Comparison of ENCODE assay signal across 10 mouse cellular contexts in genomic region chr13:75798413-75799302, GRCm38 (mm10). TPM values are rescaled to one million over a fixed set of nuclear protein-coding genes. Genes with fewer than 3 reads are reported as not detected.
DNase-seq lines count a peak whose midpoint lies in the region; ATAC-seq and TF ChIP-seq lines count a peak whose summit lies in the region.
"Had no signal": no experiment of that assay in that cellular context is flagged by ENCODE, and none has a peak within 500 bp of the region (broad histone marks: within the 10 kb centered on the region; RNA-seq: fewer than 3 reads in every experiment).

No protein-coding gene starts in this region.

- H3K27ac ChIP-seq in hindbrain, postnatal 0 days = no peak overlapping the region
- no peak overlapping the region for H3K27ac ChIP-seq in hindbrain, embryonic 10.5 days
- no peak overlapping the region for H3K27ac ChIP-seq in heart, postnatal 0 days (ENCODE audit: low read depth)
- H3K27ac ChIP-seq: forebrain, embryonic 12.5 days; limb, embryonic 12.5 days had no signal

- ATAC-seq in hindbrain, postnatal 0 days = no peak
- ATAC-seq in heart, postnatal 0 days (ENCODE audit: insufficient read depth, low read depth) = no peak

- no peaks in the 10 kb centered on the region for H3K4me1 ChIP-seq in hindbrain, postnatal 0 days (ENCODE audit: insufficient read depth, low read length)
- H3K4me1 ChIP-seq in hindbrain, embryonic 10.5 days (replicated peaks) = 0 out of 2 replicates have a peak, but pooled peaks cover 4% of the 10 kb centered on the region
- H3K4me1 ChIP-seq in heart, postnatal 0 days (ENCODE audit: control insufficient read depth, insufficient read depth) = 0 out of 2 replicates have a peak, but pooled peaks cover 3% of the 10 kb centered on the region
- H3K4me1 ChIP-seq: limb, embryonic 12.5 days had no signal

- no peak overlapping the region for H3K9ac ChIP-seq in hindbrain, postnatal 0 days (replicated peaks; ENCODE audit: low read length)
- H3K9ac ChIP-seq in heart, postnatal 0 days (replicated peaks; ENCODE audit: low read depth, low read length) = no peak overlapping the region
- H3K9ac ChIP-seq: forebrain, embryonic 12.5 days; limb, embryonic 12.5 days had no signal

- no peaks in the 10 kb centered on the region for H3K9me3 ChIP-seq in hindbrain, postnatal 0 days (ENCODE audit: low read length)
- no peaks in the 10 kb centered on the region for H3K9me3 ChIP-seq in hindbrain, embryonic 10.5 days
- no peaks in the 10 kb centered on the region for H3K9me3 ChIP-seq in heart, postnatal 0 days (replicated peaks; ENCODE audit: control insufficient read depth, low read length)
- H3K9me3 ChIP-seq: forebrain, embryonic 12.5 days; limb, embryonic 12.5 days had no signal

- TF ChIP-seq CTCF in hindbrain, postnatal 0 days (IDR thresholded peaks at IDR 0.05; ENCODE audit: low read depth) = peak; percentile 49
- peak; percentile 16; the same call in 1 of the 2 replicates for TF ChIP-seq CTCF in heart, postnatal 0 days (IDR thresholded peaks at IDR 0.05; ENCODE audit: low read depth)

- no peak for TF ChIP-seq EP300 in heart, postnatal 0 days (IDR thresholded peaks at IDR 0.05; ENCODE audit: low read depth)

- H3K4me2 ChIP-seq in hindbrain, postnatal 0 days (ENCODE audit: low read depth, low read length) = no peak overlapping the region
- no peak overlapping the region for H3K4me2 ChIP-seq in heart, postnatal 0 days (ENCODE audit: low read depth, low read length)

- WGBS in hindbrain, postnatal 0 days = 65% methylated on average over 7 of the region's 7 CpGs
- 73% methylated on average over 7 of the region's 7 CpGs for WGBS in hindbrain, embryonic 10.5 days
- WGBS in heart, postnatal 0 days = 59% methylated on average over 7 of the region's 7 CpGs

- H3K4me3 ChIP-seq in hindbrain, postnatal 0 days (ENCODE audit: low read length) = no peak overlapping the region
- H3K4me3 ChIP-seq in hindbrain, embryonic 10.5 days = no peak overlapping the region
- H3K4me3 ChIP-seq in heart, postnatal 0 days (ENCODE audit: low read depth, low read length) = no peak overlapping the region

- no peaks in the 10 kb centered on the region for H3K36me3 ChIP-seq in hindbrain, postnatal 0 days (ENCODE audit: insufficient read depth, low read length)
- H3K36me3 ChIP-seq in hindbrain, embryonic 10.5 days = no peaks in the 10 kb centered on the region
- H3K36me3 ChIP-seq in heart, postnatal 0 days (replicated peaks; ENCODE audit: control insufficient read depth, insufficient read depth, low read length) = no peaks in the 10 kb centered on the region
- H3K36me3 ChIP-seq: forebrain, embryonic 12.5 days; limb, embryonic 12.5 days had no signal

- no peak for DNase-seq in hindbrain, postnatal 0 days (ENCODE audit: low spot score)
- DNase-seq in hindbrain, embryonic 10.5 days (ENCODE audit: low spot score) = no peak
- peak; percentile 29 for DNase-seq in ES-CJ7 (ENCODE audit: low read depth, low spot score)
- no peak for DNase-seq in heart, postnatal 0 days (ENCODE audit: low spot score)
- DNase-seq in lung, postnatal 36 days = peak; percentile 48
- no peak for DNase-seq in retina, postnatal 1 day
- DNase-seq in retina, embryonic 14.5 days (ENCODE audit: low spot score) = no peak
- DNase-seq in cerebellum, adult 18-20 months = no peak

- no peaks in the 10 kb centered on the region for H3K27me3 ChIP-seq in hindbrain, postnatal 0 days (ENCODE audit: insufficient read depth, low read length)
- no peaks in the 10 kb centered on the region for H3K27me3 ChIP-seq in hindbrain, embryonic 10.5 days (ENCODE audit: insufficient read depth, poor library complexity, severe bottlenecking)
- no peaks in the 10 kb centered on the region for H3K27me3 ChIP-seq in heart, postnatal 0 days (ENCODE audit: control insufficient read depth, insufficient read depth, low read length)
- H3K27me3 ChIP-seq: forebrain, embryonic 12.5 days; limb, embryonic 12.5 days had no signal

RNA-seq across cellular contexts. Expression of gene Glrx, which starts 41.0 kb away (rescaled TPM):
- total RNA-seq in hindbrain, postnatal 0 days (2014; rRNA removed) = 69.6 and 69.7 TPM in 2 replicates
- 103 TPM in 2 replicates for polyA plus RNA-seq in hindbrain, postnatal 0 days (2015; fragmentation: Nextera tagmentation; extraction: Ambion mirVana)
- polyA plus RNA-seq in hindbrain, embryonic 10.5 days (2016; fragmentation: Nextera tagmentation; extraction: Ambion mirVana) = 38.4 and 39.9 TPM in 2 replicates
- 105 and 107 TPM in 2 replicates for total RNA-seq in heart, postnatal 0 days (2014; rRNA removed; ENCODE audit: low replicate concordance)
- 156 and 160 TPM in 2 replicates for polyA plus RNA-seq in heart, postnatal 0 days (2015; fragmentation: Nextera tagmentation; extraction: Ambion mirVana)

Comparison
In these comparisons a context has a peak if more than half of its experiments do, and no peak if none do; other contexts are left out.
1. DNase-seq: peak in ES-CJ7 (single experiment) and lung, postnatal 36 days (single experiment); none in hindbrain, postnatal 0 days (single experiment), hindbrain, embryonic 10.5 days (single experiment), heart, postnatal 0 days (single experiment), retina, postnatal 1 day (single experiment), retina, embryonic 14.5 days (single experiment) and cerebellum, adult 18-20 months (0 of 2).